Mouse (Mus musculus) ovary, postnatal 10 days (tissue): Measurements from ENCODE around the gene Sipa1l3.

Experiments used
- DNase-seq: peaks from one replicate; pipeline ENCODE4 v3.0.0; 2022; ENCODE audit warnings: low spot score

Sipa1l3 gene

GRCm38 (mm10) chr7:29480183-29480582 lies 38.3 kb downstream of the Sipa1l3 start:
- DNase-seq: no peak

- no peak for DNase-seq
Measured at GRCm38 (mm10) chr7:29475005-29475404, 43.4 kb downstream of the Sipa1l3 start.

GRCm38 (mm10) chr7:29471309-29471708 lies 47.1 kb downstream of the Sipa1l3 start:
- DNase-seq: no peak

- DNase-seq: no peak
Measured at GRCm38 (mm10) chr7:29469602-29470344, 48.7 kb downstream of the Sipa1l3 start.

GRCm38 (mm10) chr7:29468593-29468992 lies 49.8 kb downstream of the Sipa1l3 start:
- DNase-seq: no peak

- no peak for DNase-seq
Measured at GRCm38 (mm10) chr7:29466585-29466984, 51.9 kb downstream of the Sipa1l3 start.

GRCm38 (mm10) chr7:29465736-29466135 lies 52.7 kb downstream of the Sipa1l3 start:
- no peak for DNase-seq

- DNase-seq: no peak
Measured at GRCm38 (mm10) chr7:29462820-29463219, 55.6 kb downstream of the Sipa1l3 start.

- no peak for DNase-seq
Measured at GRCm38 (mm10) chr7:29462178-29462577, 56.3 kb downstream of the Sipa1l3 start.

- no peak for DNase-seq
Measured at GRCm38 (mm10) chr7:29461557-29461956, 56.9 kb downstream of the Sipa1l3 start.

GRCm38 (mm10) chr7:29458889-29459740 lies 59.3 kb downstream of the Sipa1l3 start:
- DNase-seq: no peak

GRCm38 (mm10) chr7:29457772-29458171 lies 60.7 kb downstream of the Sipa1l3 start:
- no peak for DNase-seq

- DNase-seq: no peak
Measured at GRCm38 (mm10) chr7:29456716-29457115, 61.7 kb downstream of the Sipa1l3 start.

GRCm38 (mm10) chr7:29455591-29455990 lies 62.9 kb downstream of the Sipa1l3 start:
- DNase-seq: no peak

GRCm38 (mm10) chr7:29454965-29455364 lies 63.5 kb downstream of the Sipa1l3 start:
- no peak for DNase-seq

- peak; percentile 29 for DNase-seq
Measured at GRCm38 (mm10) chr7:29452991-29453741, 65.3 kb downstream of the Sipa1l3 start.

GRCm38 (mm10) chr7:29452381-29452780 lies 66.1 kb downstream of the Sipa1l3 start:
- no peak for DNase-seq

GRCm38 (mm10) chr7:29450175-29450574 lies 68.3 kb downstream of the Sipa1l3 start:
- DNase-seq: no peak

- DNase-seq: no peak
Measured at GRCm38 (mm10) chr7:29448830-29449229, 69.6 kb downstream of the Sipa1l3 start.

- no peak for DNase-seq
Measured at GRCm38 (mm10) chr7:29447147-29447829, 71.2 kb downstream of the Sipa1l3 start.

- no peak for DNase-seq
Measured at GRCm38 (mm10) chr7:29446156-29446555, 72.3 kb downstream of the Sipa1l3 start.

- no peak for DNase-seq
Measured at GRCm38 (mm10) chr7:29444527-29444926, 73.9 kb downstream of the Sipa1l3 start.
